Mouse (Mus musculus) limb, embryonic 14.5 days (tissue): Measurements from ENCODE around the gene Trp53tg5. TPM values are rescaled to one million over a fixed set of nuclear protein-coding genes. Genes with fewer than 3 reads are reported as not detected.

Source experiments
- ATAC-seq: fragments of 200-750 bp; cut with Nextera tagmentation; 2 replicates; pipeline ENCODE4 v1.8.0; 2017; ENCODE audit warnings: low read depth, moderate number of reproducible peaks, moderate TSS enrichment; ENCODE audit not compliant: low FRiP score
- DNase-seq: peaks from one replicate; pipeline ENCODE4 v3.0.0-alpha.2; 2015; ENCODE audit warnings: low spot score
- H3K27ac ChIP-seq: fragments of 300-500 bp; sonication (generic); replicated peaks from 2 replicates; pipeline ENCODE4 v1.5.1; 2014; ENCODE audit warnings: low read depth, mild to moderate bottlenecking, low read length, moderate library complexity, mixed read lengths
- H3K27me3 ChIP-seq: fragments of 300-500 bp; sonication (generic); 2 replicates; pipeline ENCODE4 v1.6.1; 2014; ENCODE audit warnings: low read length, mixed read lengths; ENCODE audit not compliant: control insufficient read depth, insufficient read depth
- H3K36me3 ChIP-seq: fragments of 300-500 bp; sonication (generic); 2 replicates; pipeline ENCODE4 v1.6.1; 2014; ENCODE audit warnings: mild to moderate bottlenecking, low read length, moderate library complexity, mixed read lengths; ENCODE audit not compliant: control insufficient read depth, insufficient read depth
- H3K4me1 ChIP-seq: fragments of 300-500 bp; sonication (generic); 2 replicates; pipeline ENCODE4 v1.6.1; 2014; ENCODE audit warnings: antibody characterized with exemption, low read length, mixed read lengths; ENCODE audit not compliant: control insufficient read depth, insufficient read depth
- H3K4me2 ChIP-seq: fragments of 300-500 bp; sonication (generic); replicated peaks from 2 replicates; pipeline ENCODE4 v1.6.1; 2014; ENCODE audit warnings: low read depth, mild to moderate bottlenecking, low read length, moderate library complexity; ENCODE audit not compliant: severe bottlenecking
- H3K4me3 ChIP-seq: fragments of 300-500 bp; sonication (generic); replicated peaks from 2 replicates; pipeline ENCODE4 v1.5.1; 2014; ENCODE audit warnings: low read length
- H3K9ac ChIP-seq: fragments of 300-500 bp; sonication (generic); 2 replicates; pipeline ENCODE4 v1.6.1; 2014; ENCODE audit warnings: mild to moderate bottlenecking, low read depth, low read length, moderate library complexity; ENCODE audit not compliant: severe bottlenecking
- H3K9me3 ChIP-seq: fragments of 300-500 bp; sonication (generic); 2 replicates; pipeline ENCODE4 v1.6.1; 2016; ENCODE audit warnings: low read length; ENCODE audit not compliant: control insufficient read depth
- POLR2A ChIP-seq: fragments of 200-500 bp; IDR thresholded peaks from 2 replicates; pipeline ENCODE4 v1.8.0; 2012; ENCODE audit warnings: inconsistent platforms, mild to moderate bottlenecking, moderate library complexity, borderline replicate concordance; ENCODE audit not compliant: insufficient read depth, insufficient read length; ENCODE audit errors: extremely low read depth
- WGBS: fragments of 180-500 bp; shearing (Covaris S2); extraction: QIAGEN DNeasy Blood & Tissue Kit; methylation state at CpG from one replicate; pipeline ENCODE4 v1.1.7; 2014; 5-methylcytosine and 5-hydroxymethylcytosine counted together
- polyA plus RNA-seq, 2 experiments: library from polyadenylated mRNA; depleted of rRNA in 1 of 2; stranded (reverse) in 1 of 2; unstranded in 1 of 2; fragments of >200 nt; fragmentation: Nextera tagmentation in 1 of 2; extraction: Ambion mirVana in 1 of 2; gene quantifications; 2 replicates each; pipeline versions ENCODE4 v1.2.1 to v1.2.3; 2012 to 2014

Gene Trp53tg5
- polyA plus RNA-seq, 2 experiments: not detected

DNA sequence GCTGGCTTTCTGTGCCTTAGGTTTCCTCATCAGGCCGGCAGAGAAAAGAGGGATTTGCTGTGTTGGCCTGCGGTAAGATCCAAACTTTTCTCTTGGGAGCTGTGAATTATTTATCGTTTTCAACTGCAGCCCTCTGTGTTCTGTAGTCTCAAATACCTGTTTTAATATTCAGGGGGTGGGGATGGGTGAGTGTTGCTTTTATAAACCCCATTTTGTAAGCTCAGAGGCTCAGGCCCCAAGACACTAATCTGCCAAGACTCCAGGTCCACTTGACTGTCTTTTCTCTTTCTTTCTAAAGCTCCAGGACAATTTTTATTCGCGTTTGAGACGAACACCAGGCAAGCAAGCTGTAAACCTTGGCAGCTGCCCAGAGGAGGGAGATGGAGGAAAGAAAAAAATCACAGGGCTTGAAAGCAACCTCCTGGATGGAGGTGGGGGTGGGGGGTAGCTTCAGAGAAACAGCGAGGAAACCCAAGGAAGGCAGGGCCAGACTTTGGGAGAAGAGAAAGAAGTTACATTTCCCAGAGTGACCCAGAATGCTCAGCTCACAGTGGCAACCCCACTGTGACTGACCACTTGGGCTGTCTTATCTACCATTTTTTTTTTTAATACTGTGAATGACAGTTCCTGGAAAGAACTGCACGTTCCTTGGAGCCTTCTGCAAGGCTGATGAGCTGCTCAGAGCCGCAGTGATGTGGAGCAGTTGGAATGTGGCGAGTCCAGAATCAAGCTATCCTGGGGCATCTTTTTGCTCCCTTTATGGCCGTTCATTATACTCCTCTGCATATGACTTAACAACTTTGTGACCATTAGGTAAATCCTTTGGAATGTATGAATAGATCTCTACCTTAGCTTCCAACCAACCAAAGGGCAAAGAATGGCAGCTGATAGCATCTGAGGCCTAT lies 45.0 kb upstream of the Trp53tg5 start:
- ATAC-seq (peak; percentile 77), DNase-seq (peak; percentile 82)
- WGBS: 27% methylated on average over 11 of the region's 11 CpGs
- Histone ChIP-seq H3K9me3 (no peaks in the 10 kb centered on the region), H3K4me2 (peak overlapping the region; percentile 18; the same call in 1 of the 2 replicates), H3K27me3 (no peaks in the 10 kb centered on the region), H3K9ac (no peak overlapping the region), H3K4me1 (peaks cover 23% of the 10 kb centered on the region), H3K4me3 (no peak overlapping the region), H3K27ac (peak overlapping the region; percentile 81), H3K36me3 (no peaks in the 10 kb centered on the region)
- TF ChIP-seq POLR2A: no peak

DNA sequence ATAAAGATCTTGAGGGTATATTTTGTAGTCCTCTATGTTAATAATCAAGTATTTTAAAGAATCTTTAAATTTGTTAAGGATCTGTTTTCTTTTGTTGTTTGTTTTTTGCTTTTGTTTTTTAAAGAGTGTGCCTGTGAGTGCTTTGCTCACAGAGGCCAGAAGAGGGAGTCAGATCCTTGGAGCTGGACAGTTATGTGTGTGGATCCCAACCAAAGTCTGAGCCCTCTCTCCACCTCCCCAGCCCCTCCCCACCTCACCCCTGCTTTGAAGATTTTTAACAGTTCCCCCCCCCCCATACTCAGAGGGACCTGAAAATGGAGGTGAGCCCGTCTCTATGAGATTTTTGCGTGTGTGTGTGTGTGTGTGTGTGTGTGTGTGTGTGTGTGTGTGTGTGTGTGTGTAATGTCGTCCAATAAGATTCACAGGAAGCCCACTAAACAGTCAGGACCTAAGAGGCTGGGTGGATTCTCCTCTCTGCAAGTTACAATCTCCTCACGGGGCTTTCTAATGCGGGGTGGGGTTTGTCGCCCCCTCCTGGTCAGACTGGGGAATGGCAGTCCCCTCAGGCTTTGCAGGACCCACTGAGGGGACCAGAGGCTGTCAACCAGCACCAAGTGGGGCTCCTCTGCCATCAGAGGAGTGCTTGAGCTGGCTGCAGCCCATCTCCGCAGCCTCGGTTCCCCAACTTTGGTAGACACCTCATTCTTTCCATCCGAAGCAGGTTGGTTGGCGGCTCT lies 44.1 kb upstream of the Trp53tg5 start:
- no peak overlapping the region for H3K9ac ChIP-seq
- peaks cover 23% of the 10 kb centered on the region for H3K4me1 ChIP-seq
- no peaks in the 10 kb centered on the region for H3K9me3 ChIP-seq
- no peak overlapping the region for H3K4me2 ChIP-seq
- no peaks in the 10 kb centered on the region for H3K27me3 ChIP-seq
- no peak for TF ChIP-seq POLR2A
- no peaks in the 10 kb centered on the region for H3K36me3 ChIP-seq
- DNase-seq (peak; percentile 16), ATAC-seq (no peak)
- H3K27ac ChIP-seq: peak overlapping the region; percentile 81
- no peak overlapping the region for H3K4me3 ChIP-seq
- WGBS: 37% methylated on average over 9 of the region's 10 CpGs

DNA sequence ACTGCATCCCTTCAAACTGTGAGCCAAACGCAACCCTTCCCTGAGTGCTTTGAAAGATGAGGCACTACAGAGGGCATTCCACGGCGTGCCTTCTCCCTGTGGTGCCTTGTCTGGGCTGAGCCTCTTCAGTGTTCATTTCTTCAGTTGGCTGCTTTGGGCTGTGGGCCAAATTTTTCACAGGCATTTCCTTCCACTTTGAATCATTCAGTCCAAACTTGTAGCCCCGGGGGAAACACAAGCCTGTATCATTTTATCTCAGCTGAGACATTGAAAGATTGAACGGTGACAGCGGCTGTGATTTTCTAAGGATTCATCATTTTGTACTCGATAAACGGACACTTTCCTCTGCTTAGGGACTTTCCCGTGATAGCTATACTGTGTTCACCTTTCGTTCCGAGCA lies 43.1 kb upstream of the Trp53tg5 start:
- Histone ChIP-seq H3K4me2 (no peak overlapping the region), H3K9me3 (no peaks in the 10 kb centered on the region), H3K4me1 (peaks cover 14% of the 10 kb centered on the region), H3K27ac (no peak overlapping the region), H3K36me3 (no peaks in the 10 kb centered on the region), H3K4me3 (no peak overlapping the region), H3K9ac (no peak overlapping the region), H3K27me3 (no peaks in the 10 kb centered on the region)
- WGBS: 85% methylated on average over 11 of the region's 11 CpGs
- peak; percentile 16 for DNase-seq
- no peak for TF ChIP-seq POLR2A
- no peak for ATAC-seq

DNA sequence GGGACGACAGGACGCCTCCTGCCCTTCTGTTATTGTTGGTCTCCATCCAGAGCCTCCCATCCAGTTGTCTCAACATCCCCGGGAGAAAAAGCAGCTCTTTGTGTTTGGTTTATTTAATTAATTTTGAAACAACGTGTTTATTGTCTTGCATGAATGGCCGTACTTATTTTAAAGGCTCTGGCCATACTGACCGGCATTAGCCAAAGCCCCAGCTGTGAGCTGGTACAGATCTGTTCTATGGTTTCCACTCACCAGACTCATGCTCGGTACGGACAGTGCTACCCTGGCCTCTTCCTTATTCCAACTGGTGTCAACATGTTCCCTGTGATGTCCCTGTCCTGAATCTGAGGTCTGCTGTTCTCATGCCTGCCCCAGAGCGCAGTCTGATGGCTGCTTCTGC lies 42.4 kb upstream of the Trp53tg5 start:
- no peak for DNase-seq
- no peaks in the 10 kb centered on the region for H3K27me3 ChIP-seq
- H3K36me3 ChIP-seq: no peaks in the 10 kb centered on the region
- H3K4me2 ChIP-seq: no peak overlapping the region
- H3K9me3 ChIP-seq: no peaks in the 10 kb centered on the region
- 76% methylated on average over 9 of the region's 9 CpGs for WGBS
- H3K27ac ChIP-seq: no peak overlapping the region
- H3K9ac ChIP-seq: no peak overlapping the region
- no peak for ATAC-seq
- H3K4me1 ChIP-seq: peaks cover 11% of the 10 kb centered on the region
- no peak overlapping the region for H3K4me3 ChIP-seq
- TF ChIP-seq POLR2A: no peak

DNA sequence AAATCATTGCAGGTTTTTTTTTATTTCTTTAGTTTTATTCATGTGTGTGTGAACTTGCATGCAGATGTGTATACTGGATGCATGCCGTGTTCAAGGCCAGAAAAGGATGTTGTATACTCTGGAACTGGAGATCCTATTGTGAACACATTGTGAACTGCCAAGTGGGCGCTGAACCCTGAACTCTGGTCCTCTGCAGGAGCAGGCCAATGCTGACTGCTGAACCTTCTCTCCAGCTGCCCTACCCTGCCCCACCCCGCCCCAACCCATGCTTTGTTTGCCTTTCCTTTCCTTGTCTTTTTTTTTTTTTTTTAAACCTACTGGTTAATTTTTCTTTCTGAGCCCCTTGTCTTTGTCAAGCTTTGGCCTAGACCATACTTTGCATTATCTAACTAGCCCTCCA lies 41.4 kb upstream of the Trp53tg5 start:
- H3K36me3 ChIP-seq: no peaks in the 10 kb centered on the region
- no peaks in the 10 kb centered on the region for H3K9me3 ChIP-seq
- H3K4me2 ChIP-seq: no peak overlapping the region
- DNase-seq (no peak), ATAC-seq (no peak)
- no peak for TF ChIP-seq POLR2A
- no peak overlapping the region for H3K9ac ChIP-seq
- H3K27ac ChIP-seq: no peak overlapping the region
- H3K4me3 ChIP-seq: no peak overlapping the region
- H3K4me1 ChIP-seq: peaks cover 6% of the 10 kb centered on the region; the same call in 1 of the 2 replicates
- 85% methylated on average over 3 of the region's 3 CpGs for WGBS
- no peaks in the 10 kb centered on the region for H3K27me3 ChIP-seq
